Mouse (Mus musculus) c-Kit-positive CD71-positive TER-119-negative erythroid progenitor cells, embryonic 14.5 days (primary cell): ENCODE data around the gene Eif3d.
A peak's percentile ranks its signal among the peaks of the same experiment; 100 is the strongest.

ENCODE experiments used
- DNase-seq: peaks from one replicate; pipeline ENCODE4 v3.0.0-alpha.2; 2013; ENCODE audit warnings: low read depth

The Eif3d gene

DNA sequence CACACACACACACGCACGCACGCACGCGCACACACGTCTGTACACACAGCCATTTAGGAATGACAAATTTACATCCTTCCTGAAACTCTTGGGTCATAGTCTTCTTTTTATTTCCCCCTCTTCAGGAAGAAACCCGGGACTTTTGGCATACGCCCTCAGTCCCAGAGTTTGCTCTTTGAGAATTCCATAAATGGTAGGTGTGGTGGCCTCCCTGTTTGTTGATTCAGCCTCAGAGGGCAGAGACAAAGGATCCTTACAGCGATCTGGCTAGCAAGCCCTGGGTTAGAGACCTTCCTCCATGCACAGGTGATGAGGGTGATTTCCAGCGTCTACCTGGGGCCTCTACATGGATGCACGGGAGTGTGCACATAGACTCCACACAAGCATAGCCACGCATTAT lies 51.2 kb downstream of the Eif3d start:
- no peak for DNase-seq

DNA sequence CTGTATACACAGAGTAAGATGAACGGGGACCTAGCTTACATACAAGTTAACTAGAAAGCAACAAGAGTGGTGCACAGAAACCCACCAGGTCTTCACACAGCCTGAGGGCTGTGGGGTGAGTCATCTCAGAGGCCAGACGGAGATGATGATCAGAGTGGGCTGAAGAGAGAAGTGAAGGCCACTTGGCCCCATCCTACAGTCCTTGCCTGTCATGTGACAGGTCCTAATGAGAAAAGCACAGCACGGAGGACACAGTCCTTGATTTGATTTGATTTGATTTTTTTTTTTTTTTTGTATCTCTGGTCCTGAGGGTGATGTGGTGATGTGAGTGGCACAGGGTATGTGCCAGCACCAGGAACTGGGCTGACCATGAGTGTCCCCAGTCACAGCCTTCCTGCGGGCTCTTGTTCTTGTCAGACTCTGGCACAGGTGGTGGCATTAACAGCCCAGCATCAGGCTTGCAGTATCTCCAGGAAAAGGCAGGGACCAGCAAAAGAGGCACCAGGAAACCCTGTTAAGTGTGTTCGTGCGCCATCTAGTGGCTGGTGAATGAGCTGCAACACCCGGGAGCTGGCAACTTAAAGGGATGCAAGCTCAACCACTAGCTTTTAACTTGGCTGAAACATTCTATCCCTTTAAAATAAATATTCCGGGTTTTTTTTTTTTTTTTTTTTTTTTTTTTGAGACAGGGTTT lies 53.6 kb downstream of the Eif3d start:
- peak; percentile 76 for DNase-seq

DNA sequence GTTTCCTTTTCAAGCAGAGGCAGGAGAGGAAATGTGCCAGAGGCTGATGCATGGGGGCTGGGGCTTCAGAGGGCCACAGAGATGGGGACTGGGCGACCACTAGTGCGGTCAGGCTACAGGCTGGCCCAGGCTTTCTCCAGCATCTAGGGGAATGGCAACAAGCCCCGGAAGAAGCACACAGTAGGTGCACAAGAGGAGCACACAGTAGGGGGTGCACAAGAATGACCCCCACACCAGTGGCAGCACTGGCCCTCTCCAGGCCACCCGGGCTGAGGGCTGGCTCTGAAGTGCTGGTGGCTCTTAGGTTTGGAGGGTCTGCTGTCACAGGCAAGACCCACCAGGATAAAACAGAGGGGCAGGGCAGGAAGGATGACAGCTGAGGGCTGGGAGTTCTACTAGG lies 55.3 kb downstream of the Eif3d start:
- no peak for DNase-seq

DNA sequence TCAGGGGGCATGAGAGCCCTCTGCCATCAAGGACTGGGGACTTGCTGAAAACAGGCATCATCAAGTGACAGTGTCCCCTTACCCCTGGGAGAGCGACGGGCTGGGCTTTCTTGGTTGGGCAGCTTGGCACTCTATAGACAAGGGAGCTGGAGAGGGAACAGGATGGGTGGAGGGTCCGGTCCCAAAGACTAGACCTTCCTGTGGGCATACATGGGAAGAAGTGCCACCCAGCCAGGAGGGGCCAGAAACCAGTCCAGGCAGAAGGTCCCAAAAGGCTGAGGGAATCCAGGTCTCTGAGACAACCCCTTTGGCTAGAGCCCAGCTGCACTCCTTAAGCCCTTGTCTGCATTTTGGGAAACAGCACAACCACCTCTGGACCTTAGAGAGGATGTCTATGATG lies 56.1 kb downstream of the Eif3d start:
- DNase-seq: no peak

DNA sequence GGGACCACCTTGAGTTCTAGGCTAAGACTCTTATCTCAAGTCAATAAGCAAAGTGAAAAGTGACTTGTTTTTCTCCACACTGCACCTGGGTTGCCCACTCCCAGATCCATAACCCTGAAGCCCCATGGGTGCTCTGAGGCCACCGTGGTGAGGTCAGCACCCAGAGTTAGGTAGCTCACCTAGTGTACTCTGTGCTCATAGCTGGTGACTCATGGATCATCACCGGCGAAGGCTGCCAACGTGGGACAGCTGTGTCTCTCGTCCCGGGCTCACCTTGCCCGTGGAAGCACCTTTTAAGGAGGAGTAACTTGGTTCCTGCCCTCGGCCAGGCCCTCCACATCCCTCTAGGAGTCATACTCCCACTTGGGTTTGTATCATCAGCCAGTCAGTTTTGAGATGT lies 57.6 kb downstream of the Eif3d start:
- no peak for DNase-seq

DNA sequence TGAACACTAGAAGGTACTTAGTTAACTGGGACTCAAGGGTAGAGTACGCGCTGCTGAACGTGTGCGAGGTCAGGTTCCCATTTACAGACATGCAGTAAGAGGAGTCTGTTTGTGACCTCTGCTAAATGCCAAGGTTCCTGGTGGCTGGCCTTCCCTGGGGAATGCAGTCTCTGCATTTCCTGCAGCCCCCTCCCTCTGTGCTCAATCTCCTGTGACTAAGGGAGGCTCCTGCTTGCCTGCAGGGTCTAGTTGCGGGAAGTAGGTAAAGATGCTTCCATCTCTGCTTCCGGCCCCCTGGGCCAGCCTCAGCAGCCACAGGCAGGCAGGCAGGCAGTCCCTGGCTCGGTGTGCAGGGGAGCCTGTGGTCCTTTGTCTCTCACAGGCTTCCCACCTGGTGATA lies 58.0 kb downstream of the Eif3d start:
- DNase-seq: no peak

DNA sequence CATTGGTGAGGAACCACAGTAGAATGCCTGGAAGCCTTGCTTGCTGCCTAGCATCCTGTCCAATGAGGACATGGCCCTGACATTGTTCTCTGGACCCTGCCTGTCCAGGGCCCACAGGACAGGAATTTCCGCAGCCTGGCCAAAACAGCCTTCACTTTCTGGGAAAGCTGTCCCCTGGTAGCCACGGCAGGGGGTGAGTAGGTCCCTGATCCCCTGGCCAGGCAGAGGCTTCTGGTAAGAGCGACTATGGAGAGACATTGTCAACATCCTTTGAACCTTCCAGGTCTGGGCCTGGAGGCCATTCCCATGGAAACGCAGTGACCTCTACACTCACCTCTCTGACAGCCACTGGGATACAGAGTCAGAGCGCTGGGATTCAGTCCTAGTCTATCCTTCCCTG lies 58.6 kb downstream of the Eif3d start:
- no peak for DNase-seq

DNA sequence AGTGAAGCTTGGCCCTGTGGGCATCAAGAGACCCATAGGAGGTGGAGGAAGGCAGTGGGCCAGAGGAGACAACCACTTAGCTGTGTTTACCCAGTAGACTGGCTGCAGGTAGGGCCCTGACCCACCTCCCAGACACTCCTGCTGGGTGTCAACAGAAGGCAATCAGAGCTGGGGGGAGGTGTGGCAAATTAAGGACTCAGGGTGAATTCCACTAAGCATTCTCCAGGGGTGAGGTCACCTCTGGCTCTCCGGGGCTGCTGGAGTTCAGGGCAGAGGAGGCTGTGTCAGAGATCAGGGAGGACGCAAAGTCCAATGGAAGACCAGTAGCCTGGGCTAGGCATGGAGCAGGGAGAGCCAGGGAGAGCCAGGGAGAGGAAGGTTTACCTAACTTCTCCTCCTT lies 59.5 kb downstream of the Eif3d start:
- no peak for DNase-seq
